In genomic region chr7:4876753-4877221, GRCm38 (mm10) we compare ENCODE assay signal across 8 mouse cellular contexts. TPM values are rescaled to one million over a fixed set of nuclear protein-coding genes. Genes with fewer than 3 reads are reported as not detected.
DNase-seq lines count a peak whose midpoint lies in the region; ATAC-seq and TF ChIP-seq lines count a peak whose summit lies in the region.

Gene Isoc2a (plus strand): TSS chr7:4877153.

- H3K4me2 ChIP-seq in forebrain, postnatal 0 days (ENCODE audit: low read depth): peak within 1 kb of the TSS; percentile 83
- H3K4me2 ChIP-seq in lung, embryonic 15.5 days: peak within 1 kb of the TSS; percentile 81

- no peaks in the 10 kb centered on the region; a peak in 2 of 4 replicates for H3K4me1 ChIP-seq in MEL (ENCODE audit: control insufficient read depth in 1 of 2, insufficient read depth in 2 of 2, low read length in 2 of 2)
- H3K4me1 ChIP-seq in cerebellum, adult 2 months (ENCODE audit: control insufficient read depth, insufficient read depth, low read length): 0 out of 2 replicates have a peak, but pooled peaks cover 5% of the 10 kb centered on the region
- H3K4me1 ChIP-seq in forebrain, postnatal 0 days (ENCODE audit: insufficient read depth): 0 out of 2 replicates have a peak, but pooled peaks cover 3% of the 10 kb centered on the region
- peaks cover 14% of the 10 kb centered on the region for H3K4me1 ChIP-seq in lung, embryonic 15.5 days

- H3K9ac ChIP-seq in MEL (ENCODE audit: control insufficient read depth, low read depth, low read length, poor library complexity, severe bottlenecking): peak within 1 kb of the TSS; percentile 74
- peak within 1 kb of the TSS; percentile 49 for H3K9ac ChIP-seq in forebrain, postnatal 0 days
- H3K9ac ChIP-seq in lung, embryonic 15.5 days: peak within 1 kb of the TSS; percentile 48

- no peaks in the 10 kb centered on the region for H3K36me3 ChIP-seq in MEL (ENCODE audit: control insufficient read depth in 1 of 2, insufficient read depth in 2 of 2, low read length in 2 of 2)
- H3K36me3 ChIP-seq in forebrain, postnatal 0 days (ENCODE audit: insufficient read depth): no peaks in the 10 kb centered on the region
- H3K36me3 ChIP-seq in lung, embryonic 15.5 days: no peaks in the 10 kb centered on the region

- H3K27ac ChIP-seq in MEL (ENCODE audit: control insufficient read depth, low read depth, low read length): peak within 1 kb of the TSS; percentile 36; the same call in 1 of the 2 replicates
- H3K27ac ChIP-seq in cerebellum, adult 2 months (ENCODE audit: insufficient read depth, low read length): peak within 1 kb of the TSS; percentile 59
- no peak within 1 kb of the TSS for H3K27ac ChIP-seq in forebrain, postnatal 0 days (ENCODE audit: low read depth, low read length)
- H3K27ac ChIP-seq in lung, embryonic 15.5 days: no peak within 1 kb of the TSS

- ATAC-seq in forebrain, postnatal 0 days: peak; percentile 100
- ATAC-seq in lung, embryonic 15.5 days (ENCODE audit: borderline replicate concordance, extremely low read depth, low FRiP score, low TSS enrichment): peak; percentile 99

- TF ChIP-seq POLR2A in MEL (IDR thresholded peaks at IDR 0.05; ENCODE audit: control insufficient read depth in 1 of 2, insufficient read depth in 1 of 2, low read depth in 1 of 2, low read length in 2 of 2, poor library complexity in 1 of 2): peak; percentile 56 to 85
- peak; percentile 90 for TF ChIP-seq POLR2A in cerebellum, adult 2 months (IDR thresholded peaks at IDR 0.05; ENCODE audit: borderline replicate concordance, insufficient read depth, low read length)

- H3K79me2 ChIP-seq in MEL (ENCODE audit: control insufficient read depth, insufficient read depth, low read length, poor library complexity): peaks cover 4% of the 10 kb centered on the region; the same call in 1 of the 2 replicates

- WGBS in cerebellum, adult 2 months: under 1% methylated on average over 22 of the region's 22 CpGs
- WGBS in forebrain, postnatal 0 days: under 1% methylated on average over 22 of the region's 22 CpGs
- WGBS in lung, embryonic 15.5 days: 1% methylated on average over 22 of the region's 22 CpGs

- no peaks in the 10 kb centered on the region for H3K27me3 ChIP-seq in MEL (ENCODE audit: control insufficient read depth in 1 of 2, insufficient read depth in 2 of 2, low read length in 2 of 2)
- H3K27me3 ChIP-seq in cerebellum, adult 2 months (ENCODE audit: control insufficient read depth, insufficient read depth, low read length): no peaks in the 10 kb centered on the region
- H3K27me3 ChIP-seq in forebrain, postnatal 0 days (ENCODE audit: insufficient read depth, low read length): no peaks in the 10 kb centered on the region
- H3K27me3 ChIP-seq in lung, embryonic 15.5 days: no peaks in the 10 kb centered on the region

- TF ChIP-seq EP300 in MEL (IDR thresholded peaks at IDR 0.05; ENCODE audit: low read depth in 1 of 2, low read length in 2 of 2): peak; percentile 42 to 52; a peak in 1 of 4 replicates

- TF ChIP-seq RAD21 in MEL (IDR thresholded peaks at IDR 0.05; ENCODE audit: low read depth, low read length): no peak

- TF ChIP-seq CTCF in MEL (IDR thresholded peaks at IDR 0.05 in 2 of 3, conservative IDR thresholded peaks at IDR 0.05 in 1 of 3; ENCODE audit: control insufficient read depth in 1 of 3, insufficient read depth in 1 of 3, low read depth in 2 of 3, low read length in 3 of 3, poor library complexity in 1 of 3, severe bottlenecking in 1 of 3): no peak
- no peak for TF ChIP-seq CTCF in cerebellum, adult 2 months (IDR thresholded peaks at IDR 0.05; ENCODE audit: borderline replicate concordance, insufficient read depth, low read depth, low read length)
- TF ChIP-seq CTCF in forebrain, postnatal 0 days (IDR thresholded peaks at IDR 0.05; ENCODE audit: low read depth): no peak

- peak; percentile 98 for DNase-seq in MEL (ENCODE audit: low read depth, low spot score)
- peak; percentile 89 to 95 for DNase-seq in cerebellum, adult 2 months
- peak; percentile 95 for DNase-seq in forebrain, postnatal 0 days
- DNase-seq in heart, postnatal 4 days: peak; percentile 90
- peak; percentile 84 to 90 for DNase-seq in layer of hippocampus, adult 8-10 months (ENCODE audit: low spot score in 2 of 2)
- DNase-seq in ovary, adult 18-20 months (ENCODE audit: low spot score): peak; percentile 90
- peak; percentile 94 for DNase-seq in thymus, postnatal 0 days (ENCODE audit: low spot score)

- peak within 1 kb of the TSS; percentile 51 to 90 for H3K4me3 ChIP-seq in MEL (ENCODE audit: control insufficient read depth in 1 of 2, insufficient read depth in 1 of 2, low read depth in 2 of 2, low read length in 2 of 2)
- H3K4me3 ChIP-seq in cerebellum, adult 2 months (replicated peaks; ENCODE audit: insufficient read depth, low read depth, low read length): peak within 1 kb of the TSS; percentile 96
- peak within 1 kb of the TSS; percentile 51 for H3K4me3 ChIP-seq in forebrain, postnatal 0 days (ENCODE audit: low read depth, low read length)
- peak within 1 kb of the TSS; percentile 52 for H3K4me3 ChIP-seq in lung, embryonic 15.5 days

- no peaks in the 10 kb centered on the region for H3K9me3 ChIP-seq in MEL (replicated peaks; ENCODE audit: insufficient read depth, low read length)
- no peaks in the 10 kb centered on the region for H3K9me3 ChIP-seq in forebrain, postnatal 0 days (ENCODE audit: low read length)
- H3K9me3 ChIP-seq in lung, embryonic 15.5 days: no peaks in the 10 kb centered on the region

TF ChIP-seq in MEL, 35 proteins besides CTCF, POLR2A, EP300 and RAD21 (continues in another document):
- TF ChIP-seq GATA1 (IDR thresholded peaks at IDR 0.05; ENCODE audit: low read depth, low read length) (peak; percentile 79), BHLHE40 (IDR thresholded peaks at IDR 0.05; ENCODE audit: borderline replicate concordance, low read depth, low read length) (no peak), ZC3H11A (IDR thresholded peaks at IDR 0.05; ENCODE audit: low read depth, low read length) (no peak), TAL1 (IDR thresholded peaks at IDR 0.05; ENCODE audit: low read length) (peak; percentile 69), POLR2AphosphoS5 (IDR thresholded peaks at IDR 0.05; ENCODE audit: borderline replicate concordance, low read depth, low read length) (peak; percentile 35; the same call in 1 of the 2 replicates), MYB (IDR thresholded peaks at IDR 0.05; ENCODE audit: low read depth, low read length) (no peak), TCF12 (IDR thresholded peaks at IDR 0.05; ENCODE audit: low read depth, low read length) (peak; percentile 57), CHD1 (IDR thresholded peaks at IDR 0.05; ENCODE audit: low read depth, low read length) (no peak), MAX (IDR thresholded peaks at IDR 0.05; ENCODE audit: low read length) (peak; percentile 84), USF2 (IDR thresholded peaks at IDR 0.05; ENCODE audit: borderline replicate concordance in 1 of 2, insufficient read depth in 1 of 2, low read depth in 1 of 2, low read length in 2 of 2) (no peak), KAT2A (conservative IDR thresholded peaks at IDR 0.05; ENCODE audit: low read depth, low read length) (no peak), UBTF (IDR thresholded peaks at IDR 0.05; ENCODE audit: borderline replicate concordance, insufficient read depth, low read depth, low read length) (no peak), E2F4 (IDR thresholded peaks at IDR 0.05; ENCODE audit: borderline replicate concordance, low read depth, low read length) (no peak), ETS1 (IDR thresholded peaks at IDR 0.05; ENCODE audit: low read depth, low read length) (no peak), SMC3 (IDR thresholded peaks at IDR 0.05; ENCODE audit: low read depth, low read length) (no peak), MYC (IDR thresholded peaks at IDR 0.05; ENCODE audit: low read depth, low read length) (peak; percentile 69; the same call in 1 of the 2 replicates), NELFE (IDR thresholded peaks at IDR 0.05; ENCODE audit: low read depth, low read length) (peak; percentile 70), JUND (IDR thresholded peaks at IDR 0.05; ENCODE audit: low read depth, low read length) (no peak), RCOR1 (IDR thresholded peaks at IDR 0.05; ENCODE audit: low read depth, low read length) (no peak), HCFC1 (IDR thresholded peaks at IDR 0.05; ENCODE audit: low read depth, low read length) (peak; percentile 64; the same call in 1 of the 2 replicates), ZMIZ1 (IDR thresholded peaks at IDR 0.05; ENCODE audit: low read depth, low read length) (peak; percentile 76), ELF1 (IDR thresholded peaks at IDR 0.05; ENCODE audit: low read depth, low read length) (peak; percentile 50; the same call in 1 of the 2 replicates), MEF2A (IDR thresholded peaks at IDR 0.05; ENCODE audit: extremely low read depth, insufficient replicate concordance, low read depth, low read length, poor library complexity, severe bottlenecking) (no peak), GABPA (IDR thresholded peaks at IDR 0.05; ENCODE audit: low read depth, low read length) (no peak), MAFK (IDR thresholded peaks at IDR 0.05; ENCODE audit: borderline replicate concordance, low read depth, low read length) (no peak), CHD2 (IDR thresholded peaks at IDR 0.05; ENCODE audit: low read length) (peak; percentile 70), MXI1 (IDR thresholded peaks at IDR 0.05; ENCODE audit: low read depth, low read length) (peak; percentile 89), POLR2AphosphoS2 (IDR thresholded peaks at IDR 0.05; ENCODE audit: low read length) (no peak), USF1 (IDR thresholded peaks at IDR 0.05; ENCODE audit: low read depth, low read length) (peak; percentile 68), MAZ (IDR thresholded peaks at IDR 0.05; ENCODE audit: low read depth, low read length) (no peak), SIN3A (IDR thresholded peaks at IDR 0.05; ENCODE audit: low read length) (peak; percentile 85), ZKSCAN1 (IDR thresholded peaks at IDR 0.05; ENCODE audit: low read depth, low read length) (no peak)

RNA-seq across cellular contexts. Expression of gene Isoc2a, which starts in this region (rescaled TPM):
- 11.1 and 12.4 TPM in 2 replicates for total RNA-seq in MEL (2012; rRNA removed)
- polyA plus RNA-seq in MEL (2012; ENCODE audit: insufficient read depth in 1 of 2, insufficient read length in 2 of 2, low read depth in 1 of 2, low replicate concordance in 2 of 2, missing spikeins in 1 of 2): 10 to 100 TPM in 1 of 2 experiments, not detected in 1; 20.6 TPM
- 17.4 and 17.7 TPM in 2 replicates for polyA plus RNA-seq in cerebellum, adult 2 months (2012; rRNA removed)
- 4.8 and 4.9 TPM in 2 replicates for total RNA-seq in forebrain, postnatal 0 days (2014; rRNA removed)
- 0.26 and 0.39 TPM in 2 replicates for polyA plus RNA-seq in forebrain, postnatal 0 days (2015; fragmentation: Nextera tagmentation; extraction: Ambion mirVana)
- total RNA-seq in heart, postnatal 4 days (2021): 10 to 100 TPM; 14.7 to 15.5 TPM
- 10 to 100 TPM; 13.7 to 16.0 (median 14.2) TPM for total RNA-seq in layer of hippocampus, adult 8-10 months (2022)
- 0.63 and 0.81 TPM in 2 replicates for polyA plus RNA-seq in lung, embryonic 15.5 days (2015; fragmentation: Nextera tagmentation; extraction: Ambion mirVana)
- 0.72 and 0.81 TPM in 2 replicates for polyA plus RNA-seq in thymus, postnatal 0 days (2015; fragmentation: Nextera tagmentation; extraction: Ambion mirVana)

Comparison
In these comparisons a context has a peak if more than half of its experiments do, and no peak if none do; other contexts are left out.
1. Peak in ATAC-seq, H3K4me3 ChIP-seq, H3K9ac ChIP-seq and H3K4me2 ChIP-seq in lung, embryonic 15.5 days; RNA of the gene not detected or under 1 TPM.
2. Peak in DNase-seq in thymus, postnatal 0 days; RNA of the gene not detected or under 1 TPM.
3. H3K27ac ChIP-seq: peak in MEL (single experiment) and cerebellum, adult 2 months (single experiment); none in forebrain, postnatal 0 days (single experiment) and lung, embryonic 15.5 days (single experiment).
4. Peak in every context shown above with its lines, with median percentiles within 50 percentile points of each other: DNase-seq, H3K4me3 ChIP-seq and H3K9ac ChIP-seq.